Mouse (Mus musculus) CH12.LX (cell line): Measurements from ENCODE around the gene Serf2. TPM values are rescaled to one million over a fixed set of nuclear protein-coding genes. Genes with fewer than 3 reads are reported as not detected.

Experiments
- DNase-seq: peaks from one replicate; pipeline ENCODE4 v3.0.0-alpha.2; 2013; ENCODE audit errors: extremely low read depth
- H3K27ac ChIP-seq: 2 replicates; pipeline ENCODE4 v1.5.1; 2012; ENCODE audit warnings: low read depth, mild to moderate bottlenecking, control low read depth, moderate library complexity; ENCODE audit not compliant: insufficient read depth
- H3K27me3 ChIP-seq: replicated peaks from 2 replicates; pipeline ENCODE3; 2012; ENCODE audit warnings: inconsistent platforms
- H3K36me3 ChIP-seq, 2 experiments: replicated peaks in 1 of 2; 2 replicates each; pipeline versions ENCODE3 to v1.6.1; 2012; ENCODE audit warnings: inconsistent platforms in 1 of 2, low read length in 1 of 2, mild to moderate bottlenecking in 1 of 2, mixed read lengths in 1 of 2, moderate library complexity in 1 of 2; ENCODE audit not compliant: control insufficient read depth in 1 of 2, insufficient read depth in 1 of 2
- H3K4me1 ChIP-seq, 2 experiments: 2 replicates each; pipeline ENCODE4 v1.6.1; 2012; ENCODE audit warnings: inconsistent platforms in 1 of 2, moderate library complexity in 1 of 2; ENCODE audit not compliant: insufficient read depth in 2 of 2, control insufficient read depth in 1 of 2
- H3K4me2 ChIP-seq: 2 replicates; pipeline ENCODE4 v1.6.1; 2012; ENCODE audit warnings: low read depth, mild to moderate bottlenecking, control low read depth; ENCODE audit not compliant: poor library complexity, insufficient read depth, severe bottlenecking
- H3K4me3 ChIP-seq, 3 experiments: fragments of 150-350 bp in 1 of 3; sonication (generic) in 1 of 3; replicated peaks in 1 of 3; 2 replicates each; pipeline versions ENCODE3 to v1.5.1; 2011 to 2012; ENCODE audit warnings: low read depth in 2 of 3, low read length in 2 of 3, mild to moderate bottlenecking in 2 of 3, moderate library complexity in 2 of 3, control low read depth in 1 of 3, improper control_type of control experiment in 1 of 3, inconsistent platforms in 1 of 3, mixed read lengths in 1 of 3; ENCODE audit not compliant: poor library complexity in 1 of 3
- H3K79me2 ChIP-seq: replicated peaks from 2 replicates; pipeline ENCODE4 v1.6.1; 2012; ENCODE audit warnings: mild to moderate bottlenecking, moderate library complexity; ENCODE audit not compliant: control insufficient read depth, poor library complexity, insufficient read depth, severe bottlenecking; ENCODE audit errors: extremely low read depth
- H3K9ac ChIP-seq: 2 replicates; pipeline ENCODE4 v1.6.1; 2012; ENCODE audit warnings: low read depth, mild to moderate bottlenecking, control low read depth, moderate library complexity; ENCODE audit not compliant: insufficient read depth
- H3K9me3 ChIP-seq: replicated peaks from 2 replicates; pipeline ENCODE3; 2012; ENCODE audit warnings: low read length, inconsistent platforms, mixed read lengths
- BHLHE40 ChIP-seq: IDR thresholded peaks from 2 replicates; pipeline ENCODE4 v1.6.1; 2011; ENCODE audit warnings: mild to moderate bottlenecking, low read depth, low read length, improper control_type of control experiment
- CHD1 ChIP-seq: IDR thresholded peaks from 2 replicates; pipeline ENCODE4 v1.6.1; 2012; ENCODE audit warnings: low read depth, low read length, improper control_type of control experiment, inconsistent platforms
- E2F4 ChIP-seq: IDR thresholded peaks from 2 replicates; pipeline ENCODE4 v1.6.1; 2011; ENCODE audit warnings: low read depth, low read length, improper control_type of control experiment; ENCODE audit not compliant: insufficient replicate concordance
- ELF1 ChIP-seq: IDR thresholded peaks from 2 replicates; pipeline ENCODE4 v1.6.1; 2014; ENCODE audit warnings: low read depth, mild to moderate bottlenecking, inconsistent platforms, low read length, improper control_type of control experiment
- ETS1 ChIP-seq: conservative IDR thresholded peaks from 2 replicates; pipeline ENCODE4 v1.6.1; 2012; ENCODE audit warnings: low read depth, mild to moderate bottlenecking, inconsistent platforms, low read length, improper control_type of control experiment, moderate library complexity
- IRF4 ChIP-seq: IDR thresholded peaks from 2 replicates; pipeline ENCODE4 v1.6.1; 2014; ENCODE audit warnings: low read depth, mild to moderate bottlenecking, inconsistent platforms, low read length, improper control_type of control experiment
- JUN ChIP-seq: IDR thresholded peaks from 2 replicates; pipeline ENCODE4 v1.6.1; 2011; ENCODE audit warnings: low read depth, mild to moderate bottlenecking, low read length, improper control_type of control experiment, moderate library complexity; ENCODE audit not compliant: insufficient read depth
- JUND ChIP-seq: conservative IDR thresholded peaks from 2 replicates; pipeline ENCODE4 v1.6.1; 2011; ENCODE audit warnings: low read depth, low read length, improper control_type of control experiment
- MAFK ChIP-seq: IDR thresholded peaks from 2 replicates; pipeline ENCODE4 v1.6.1; 2011; ENCODE audit warnings: low read length, improper control_type of control experiment; ENCODE audit not compliant: insufficient replicate concordance
- MAX ChIP-seq: IDR thresholded peaks from 2 replicates; pipeline ENCODE4 v1.6.1; 2011; ENCODE audit warnings: low read length, improper control_type of control experiment
- MEF2A ChIP-seq: IDR thresholded peaks from 2 replicates; pipeline ENCODE4 v1.6.1; 2014; ENCODE audit warnings: low read depth, mild to moderate bottlenecking, inconsistent platforms, low read length, improper control_type of control experiment, borderline replicate concordance
- MXI1 ChIP-seq: IDR thresholded peaks from 2 replicates; pipeline ENCODE4 v1.6.1; 2011; ENCODE audit warnings: mild to moderate bottlenecking, low read depth, low read length, improper control_type of control experiment
- MYC ChIP-seq: IDR thresholded peaks from 2 replicates; pipeline ENCODE4 v1.6.1; 2011; ENCODE audit warnings: low read depth, mild to moderate bottlenecking, improper control_type of control experiment, low read length
- NELFE ChIP-seq: IDR thresholded peaks from 2 replicates; pipeline ENCODE4 v1.6.1; 2011; ENCODE audit warnings: low read depth, low read length, improper control_type of control experiment
- NRF1 ChIP-seq: IDR thresholded peaks from 2 replicates; pipeline ENCODE4 v1.6.1; 2014; ENCODE audit warnings: low read depth, mild to moderate bottlenecking, inconsistent platforms, low read length, improper control_type of control experiment, moderate library complexity
- PAX5 ChIP-seq: IDR thresholded peaks from 2 replicates; pipeline ENCODE4 v1.6.1; 2012; ENCODE audit warnings: low read length, inconsistent platforms, mixed read lengths
- POLR2A ChIP-seq: IDR thresholded peaks from 2 replicates; pipeline ENCODE4 v1.6.1; 2011; ENCODE audit warnings: low read depth, mild to moderate bottlenecking, improper control_type of control experiment, low read length
- POLR2AphosphoS2 ChIP-seq: IDR thresholded peaks from 2 replicates; pipeline ENCODE4 v1.6.1; 2011; ENCODE audit warnings: low read depth, low read length, improper control_type of control experiment
- SIN3A ChIP-seq: IDR thresholded peaks from 2 replicates; pipeline ENCODE4 v1.6.1; 2012; ENCODE audit warnings: low read length, improper control_type of control experiment, inconsistent platforms
- SMC3 ChIP-seq: IDR thresholded peaks from 2 replicates; pipeline ENCODE4 v1.6.1; 2011; ENCODE audit warnings: low read depth, low read length, improper control_type of control experiment
- TCF12 ChIP-seq: IDR thresholded peaks from 2 replicates; pipeline ENCODE4 v1.6.1; 2014; ENCODE audit warnings: low read depth, mild to moderate bottlenecking, inconsistent platforms, low read length, improper control_type of control experiment
- USF1 ChIP-seq: IDR thresholded peaks from 2 replicates; pipeline ENCODE4 v1.6.1; 2014; ENCODE audit warnings: low read depth, mild to moderate bottlenecking, inconsistent platforms, low read length, improper control_type of control experiment
- ZC3H11A ChIP-seq: IDR thresholded peaks from 2 replicates; pipeline ENCODE4 v1.6.1; 2012; ENCODE audit warnings: low read depth, mild to moderate bottlenecking, inconsistent platforms, low read length, improper control_type of control experiment
- ZNF384 ChIP-seq: IDR thresholded peaks from 2 replicates; pipeline ENCODE4 v1.6.1; 2012; ENCODE audit warnings: low read depth, low read length, improper control_type of control experiment, inconsistent platforms
- dilution Hi-C: fragments of 300-500 bp; cut with MboI; formaldehyde crosslinking; loops from 2 replicates; pipeline ENCODE4 v1.14.3; 2020; ENCODE audit warnings: low sequenced_read_pairs; ENCODE audit not compliant: extremely low pct_unique_long_range_greater_than_20kb, extremely low pct_ligation_motif_present
- in situ Hi-C: fragments of 300-500 bp; cut with MboI; formaldehyde crosslinking; loops from 3 replicates; pipeline ENCODE4 v1.14.3; 2019; ENCODE audit warnings: low sequenced_read_pairs, low pct_ligation_motif_present, low pct_unique_long_range_greater_than_20kb, mixed read lengths
- polyA plus RNA-seq: library from polyadenylated mRNA; unstranded; fragments of >175 nt; gene quantifications from 2 replicates; pipeline ENCODE4 v1.2.1, GENCODE M21; 2012; ENCODE audit warnings: low read depth; ENCODE audit not compliant: insufficient read length
- total RNA-seq, 2 experiments: library from RNA; depleted of rRNA; stranded (reverse); fragments of 300-350 nt in 1 of 2; fragments of >200 nt in 1 of 2; gene quantifications; 2 replicates each; pipeline ENCODE4 v1.2.3; 2012 to 2014

The Serf2 gene
- total and polyA plus RNA-seq, 3 experiments = 116 to 222 (median 164) TPM

- no peak overlapping the region for H3K27ac ChIP-seq
- dilution Hi-C loops (no loop called here), in situ Hi-C loops (no loop called here)
- no peaks in the 10 kb centered on the region for H3K9me3 ChIP-seq
- H3K9ac ChIP-seq = no peak overlapping the region
- no peaks in the 10 kb centered on the region for H3K27me3 ChIP-seq
- no peak overlapping the region for H3K4me3 ChIP-seq
- H3K36me3 ChIP-seq = peaks cover 8 to 41% of the 10 kb centered on the region in 2 experiments
- H3K79me2 ChIP-seq = peaks cover 69% of the 10 kb centered on the region
- H3K4me1 ChIP-seq = peaks cover 8 to 54% of the 10 kb centered on the region in 2 experiments; a peak in 3 of 4 replicates
- peak overlapping the region; percentile 34; the same call in 1 of the 2 replicates for H3K4me2 ChIP-seq
- no peak for TF ChIP-seq USF1
- no peak for TF ChIP-seq MYC
- TF ChIP-seq, all 38 proteins: peak for 0
- DNase-seq = no peak
Measured at GRCm38 (mm10) chr2:121416356-121416755, 32.6 kb upstream of the Serf2 start.

- H3K9ac ChIP-seq = no peak overlapping the region
- TF ChIP-seq MAFK (no peak), ETS1 (peak; percentile 59; the same call in 1 of the 2 replicates), MEF2A (no peak), TCF12 (no peak), BHLHE40 (no peak), IRF4 (0 out of 2 replicates have a peak, but pooled peaks have one; percentile 33), NELFE (no peak), ELF1 (no peak), SIN3A (no peak), E2F4 (no peak), POLR2AphosphoS2 (no peak)
- H3K4me2 ChIP-seq = peak overlapping the region; percentile 21; the same call in 1 of the 2 replicates
- H3K36me3 ChIP-seq = peaks cover 20 to 57% of the 10 kb centered on the region in 2 experiments
- peaks cover 83% of the 10 kb centered on the region for H3K79me2 ChIP-seq
- no peaks in the 10 kb centered on the region for H3K27me3 ChIP-seq
- in situ Hi-C loops (no loop called here), dilution Hi-C loops (no loop called here)
- H3K4me1 ChIP-seq = peaks cover 8 to 53% of the 10 kb centered on the region in 2 experiments; a peak in 3 of 4 replicates
- no peaks in the 10 kb centered on the region for H3K9me3 ChIP-seq
- DNase-seq = no peak
- no peak overlapping the region for H3K4me3 ChIP-seq
- H3K27ac ChIP-seq = peak overlapping the region; percentile 50; the same call in 1 of the 2 replicates
Measured at GRCm38 (mm10) chr2:121418476-121418875, 30.5 kb upstream of the Serf2 start.

- no peak overlapping the region for H3K9ac ChIP-seq
- no peak overlapping the region for H3K4me3 ChIP-seq
- H3K4me1 ChIP-seq = peaks cover 8 to 24% of the 10 kb centered on the region in 2 experiments; a peak in 3 of 4 replicates
- no peak overlapping the region for H3K27ac ChIP-seq
- peaks cover 56% of the 10 kb centered on the region for H3K79me2 ChIP-seq
- H3K36me3 ChIP-seq = peaks cover 31 to 76% of the 10 kb centered on the region in 2 experiments
- DNase-seq = no peak
- no peak overlapping the region for H3K4me2 ChIP-seq
- in situ Hi-C loops (no loop called here), dilution Hi-C loops (no loop called here)
- no peak for TF ChIP-seq USF1
- no peak for TF ChIP-seq BHLHE40
- no peak for TF ChIP-seq POLR2A
- TF ChIP-seq SMC3 = no peak
- TF ChIP-seq ETS1 = no peak
- TF ChIP-seq JUND = no peak
- TF ChIP-seq MXI1 = no peak
- TF ChIP-seq NRF1 = no peak
- no peak for TF ChIP-seq NELFE
- TF ChIP-seq MAFK = no peak
- no peak for TF ChIP-seq ZNF384
- no peak for TF ChIP-seq PAX5
- no peak for TF ChIP-seq CHD1
- no peak for TF ChIP-seq IRF4
- no peak for TF ChIP-seq ZC3H11A
- TF ChIP-seq JUN = no peak
- no peak for TF ChIP-seq MAX
- no peaks in the 10 kb centered on the region for H3K27me3 ChIP-seq
- no peaks in the 10 kb centered on the region for H3K9me3 ChIP-seq
Measured at GRCm38 (mm10) chr2:121423166-121423565, 25.8 kb upstream of the Serf2 start.
